Comparison of ENCODE assay signal across 9 mouse cellular contexts in the genomic region with DNA sequence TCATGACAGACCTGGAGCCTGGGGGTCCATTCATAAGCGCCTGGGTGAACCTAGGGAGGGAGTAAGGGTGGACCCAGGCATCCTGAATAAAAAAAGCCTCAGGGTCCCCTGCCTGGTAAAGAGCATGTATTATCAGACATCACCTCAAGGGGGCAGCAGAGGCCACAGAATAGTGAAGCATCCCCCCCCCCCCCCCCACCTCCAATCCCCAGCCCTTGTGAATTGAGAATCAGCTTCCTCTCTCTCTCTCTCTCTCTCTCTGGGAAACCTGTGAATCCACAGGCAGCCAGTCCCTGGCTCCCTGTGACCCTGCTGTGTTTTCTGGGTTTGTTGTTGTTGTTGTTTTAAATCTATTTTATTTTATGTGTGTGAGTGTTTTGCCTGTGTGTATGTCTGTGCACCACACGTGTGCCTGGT. TPM values are rescaled to one million over a fixed set of nuclear protein-coding genes. Genes with fewer than 3 reads are reported as not detected.
DNase-seq lines count a peak whose midpoint lies in the region; ATAC-seq and TF ChIP-seq lines count a peak whose summit lies in the region.
"Had no signal": no experiment of that assay in that cellular context is flagged by ENCODE, and none has a peak within 500 bp of the region (broad histone marks: within the 10 kb centered on the region; RNA-seq: fewer than 3 reads in every experiment).

No protein-coding gene starts in this region.

- H3K4me2 ChIP-seq in heart, embryonic 12.5 days: no peak overlapping the region
- no peak overlapping the region for H3K4me2 ChIP-seq in stomach, postnatal 0 days (replicated peaks; ENCODE audit: low read depth)

- no peaks in the 10 kb centered on the region for H3K79me2 ChIP-seq in heart, adult 2 months (replicated peaks; ENCODE audit: control insufficient read depth, insufficient read depth, low read length)

- intact Hi-C loops in heart, adult 2 months (cut with DNase I): loop anchor here (1.0 to 5.0 kb wide), 8 partner anchors 94 to 698 kb away; no protein-coding TSS in a partner anchor

- no peaks in the 10 kb centered on the region for H3K36me3 ChIP-seq in heart, adult 2 months (ENCODE audit: control insufficient read depth, insufficient read depth, low read length)
- no peaks in the 10 kb centered on the region for H3K36me3 ChIP-seq in heart, embryonic 12.5 days
- H3K36me3 ChIP-seq in E14TG2a.4 (ENCODE audit: insufficient read depth, low read length): no peaks in the 10 kb centered on the region
- H3K36me3 ChIP-seq in stomach, postnatal 0 days (ENCODE audit: control insufficient read depth, insufficient read depth, low read length): no peaks in the 10 kb centered on the region

- no peak for TF ChIP-seq EP300 in heart, adult 2 months (IDR thresholded peaks at IDR 0.05; ENCODE audit: insufficient read depth, low read depth, low read length)
- no peak for TF ChIP-seq EP300 in stomach, postnatal 0 days (optimal IDR thresholded peaks at IDR 0.05)

- ATAC-seq in heart, embryonic 12.5 days (ENCODE audit: insufficient number of reproducible peaks, low FRiP score): no peak
- ATAC-seq in granulocyte monocyte progenitor cell, adult 5-6 weeks (replicated peaks; ENCODE audit: poor library complexity, severe bottlenecking): peak; percentile 73
- ATAC-seq in stomach, postnatal 0 days (ENCODE audit: low FRiP score, low TSS enrichment): 0 out of 2 replicates have a peak, but pooled peaks have one; percentile 6

- DNase-seq in heart, adult 2 months: peak; percentile 34 to 64
- peak; percentile 84 to 90 for DNase-seq in cerebellum, postnatal 10 days
- DNase-seq in kidney, postnatal 10 days: peak; percentile 82
- DNase-seq in mesoderm, embryonic 11.5 days (ENCODE audit: low read depth, low spot score): peak; percentile 73
- DNase-seq in stomach, postnatal 0 days (ENCODE audit: low spot score): peak; percentile 77

- H3K4me1 ChIP-seq in heart, adult 2 months (ENCODE audit: control insufficient read depth, insufficient read depth, low read length): no peaks in the 10 kb centered on the region
- H3K4me1 ChIP-seq in heart, embryonic 12.5 days (replicated peaks): no peaks in the 10 kb centered on the region
- H3K4me1 ChIP-seq in E14TG2a.4 (replicated peaks; ENCODE audit: low read depth, low read length): no peaks in the 10 kb centered on the region
- H3K4me1 ChIP-seq in stomach, postnatal 0 days (replicated peaks; ENCODE audit: control insufficient read depth, insufficient read depth): no peaks in the 10 kb centered on the region

- WGBS in heart, adult 2 months: 13% methylated on average over 2 of the region's 2 CpGs
- 20% methylated on average over 2 of the region's 2 CpGs for WGBS in heart, embryonic 12.5 days
- 17% methylated on average over 2 of the region's 2 CpGs for WGBS in stomach, postnatal 0 days

- peaks cover 6% of the 10 kb centered on the region; the same call in 1 of the 2 replicates for H3K9me3 ChIP-seq in heart, embryonic 12.5 days (replicated peaks)
- H3K9me3 ChIP-seq in E14TG2a.4 (ENCODE audit: low read length): no peaks in the 10 kb centered on the region
- no peaks in the 10 kb centered on the region for H3K9me3 ChIP-seq in stomach, postnatal 0 days (ENCODE audit: control insufficient read depth, low read length)

- no peak overlapping the region for H3K9ac ChIP-seq in heart, adult 2 months (ENCODE audit: low read depth, low read length)
- H3K9ac ChIP-seq in heart, embryonic 12.5 days: no peak overlapping the region
- H3K9ac ChIP-seq in stomach, postnatal 0 days (ENCODE audit: low read length): no peak overlapping the region

- no peaks in the 10 kb centered on the region for H3K27me3 ChIP-seq in heart, adult 2 months (ENCODE audit: control insufficient read depth, insufficient read depth, low read length)
- H3K27me3 ChIP-seq in heart, embryonic 12.5 days (replicated peaks): peaks cover 30% of the 10 kb centered on the region
- H3K27me3 ChIP-seq in E14TG2a.4 (ENCODE audit: insufficient read depth, low read length): peaks cover 14% of the 10 kb centered on the region
- H3K27me3 ChIP-seq in stomach, postnatal 0 days (ENCODE audit: control insufficient read depth, insufficient read depth, low read length): no peaks in the 10 kb centered on the region

- no peak for TF ChIP-seq POLR2A in heart, adult 2 months (IDR thresholded peaks at IDR 0.05; ENCODE audit: insufficient read depth, low read depth, low read length)

- H3K4me3 ChIP-seq in heart, adult 2 months: no peak overlapping the region
- H3K4me3 ChIP-seq in heart, embryonic 12.5 days: no peak overlapping the region
- no peak overlapping the region for H3K4me3 ChIP-seq in E14TG2a.4 (replicated peaks; ENCODE audit: low read length)
- H3K4me3 ChIP-seq in stomach, postnatal 0 days (ENCODE audit: low read depth, low read length): no peak overlapping the region

- peak; percentile 72 for TF ChIP-seq CTCF in heart, adult 2 months (IDR thresholded peaks at IDR 0.05)
- peak; percentile 37 for TF ChIP-seq CTCF in E14TG2a.4 (conservative IDR thresholded peaks at IDR 0.05; ENCODE audit: low read length)
- peak; percentile 70 for TF ChIP-seq CTCF in stomach, postnatal 0 days (IDR thresholded peaks at IDR 0.05; ENCODE audit: low read depth)

- no peak overlapping the region for H3K27ac ChIP-seq in heart, adult 2 months
- no peak overlapping the region for H3K27ac ChIP-seq in heart, embryonic 12.5 days (ENCODE audit: poor library complexity, severe bottlenecking)
- no peak overlapping the region for H3K27ac ChIP-seq in stomach, postnatal 0 days (replicated peaks)

RNA-seq across cellular contexts. Expression of gene Psmg3, which starts 11.8 kb away (rescaled TPM):
- 10 to 100 TPM in 1 of 2 experiments, 1 to 10 TPM in 1; 9.9 to 11.3 TPM for total RNA-seq in heart, adult 2 months (2021)
- 14.2 and 15.7 TPM in 2 replicates for polyA plus RNA-seq in heart, adult 2 months (2012; rRNA removed)
- polyA plus RNA-seq in heart, embryonic 12.5 days (2016; fragmentation: Nextera tagmentation; extraction: Ambion mirVana): 39.1 and 42.3 TPM in 2 replicates
- total RNA-seq in granulocyte monocyte progenitor cell, adult 5-6 weeks (2014; fragmentation: Nextera tagmentation): 79.1 and 83.9 TPM in 2 replicates
- total RNA-seq in granulocyte monocyte progenitor cell, adult 5-6 weeks (2017): 25.7 and 30.3 TPM in 2 replicates
- 50.6 and 51.0 TPM in 2 replicates for polyA plus RNA-seq in stomach, postnatal 0 days (2015; fragmentation: Nextera tagmentation; extraction: Ambion mirVana)

RNA-seq across cellular contexts. Expression of gene Gm26938, which starts 12.3 kb away (rescaled TPM):
- not detected for total RNA-seq in heart, adult 2 months (2021)
- not detected in 2 replicates for polyA plus RNA-seq in heart, adult 2 months (2012; rRNA removed)
- polyA plus RNA-seq in heart, embryonic 12.5 days (2016; fragmentation: Nextera tagmentation; extraction: Ambion mirVana): not detected in 2 replicates
- total RNA-seq in granulocyte monocyte progenitor cell, adult 5-6 weeks (2014; fragmentation: Nextera tagmentation): not detected in 2 replicates
- total RNA-seq in granulocyte monocyte progenitor cell, adult 5-6 weeks (2017): not detected in 2 replicates
- not detected in 2 replicates for polyA plus RNA-seq in stomach, postnatal 0 days (2015; fragmentation: Nextera tagmentation; extraction: Ambion mirVana)
- total RNA-seq: left cerebral cortex, postnatal 10 days had no signal

RNA-seq across cellular contexts. Expression of gene Tmem184a, which starts 18.8 kb away (rescaled TPM):
- under 1 TPM in 1 of 2 experiments, not detected in 1; 0.05 TPM for total RNA-seq in heart, adult 2 months (2021)
- polyA plus RNA-seq in heart, adult 2 months (2012; rRNA removed): 0.29 and 1.5 TPM in 2 replicates
- 0.41 and 0.42 TPM in 2 replicates for polyA plus RNA-seq in heart, embryonic 12.5 days (2016; fragmentation: Nextera tagmentation; extraction: Ambion mirVana)
- not detected in 2 replicates for total RNA-seq in granulocyte monocyte progenitor cell, adult 5-6 weeks (2014; fragmentation: Nextera tagmentation)
- total RNA-seq in granulocyte monocyte progenitor cell, adult 5-6 weeks (2017): 0.04 TPM in 1 of 2 replicates, not detected in the other
- polyA plus RNA-seq in stomach, postnatal 0 days (2015; fragmentation: Nextera tagmentation; extraction: Ambion mirVana): 72.0 and 84.3 TPM in 2 replicates

RNA-seq across cellular contexts. Expression of gene Mafk, which starts 47.2 kb away (rescaled TPM):
- total RNA-seq in heart, adult 2 months (2021): 10 to 100 TPM; 33.2 to 34.1 TPM
- polyA plus RNA-seq in heart, adult 2 months (2012; rRNA removed): 22.8 and 23.6 TPM in 2 replicates
- polyA plus RNA-seq in heart, embryonic 12.5 days (2016; fragmentation: Nextera tagmentation; extraction: Ambion mirVana): 24.4 and 25.2 TPM in 2 replicates
- total RNA-seq in granulocyte monocyte progenitor cell, adult 5-6 weeks (2014; fragmentation: Nextera tagmentation): 12.1 and 18.5 TPM in 2 replicates
- 18.5 and 23.0 TPM in 2 replicates for total RNA-seq in granulocyte monocyte progenitor cell, adult 5-6 weeks (2017)
- polyA plus RNA-seq in stomach, postnatal 0 days (2015; fragmentation: Nextera tagmentation; extraction: Ambion mirVana): 19.4 TPM in 2 replicates

Comparison
In these comparisons a context has a peak if more than half of its experiments do, and no peak if none do; other contexts are left out.
1. RNA of gene Tmem184a, which starts 18.8 kb away (polyA plus RNA-seq): 72.0 to 84.3 TPM in stomach, postnatal 0 days; 0.29 to 1.5 TPM in heart, adult 2 months and 0.41 to 0.42 TPM in heart, embryonic 12.5 days; every median in the first group is over 10 times any median in the second.
2. Peak in every context shown above with its lines, with median percentiles within 50 percentile points of each other: DNase-seq and CTCF ChIP-seq.